In the genomic region with DNA sequence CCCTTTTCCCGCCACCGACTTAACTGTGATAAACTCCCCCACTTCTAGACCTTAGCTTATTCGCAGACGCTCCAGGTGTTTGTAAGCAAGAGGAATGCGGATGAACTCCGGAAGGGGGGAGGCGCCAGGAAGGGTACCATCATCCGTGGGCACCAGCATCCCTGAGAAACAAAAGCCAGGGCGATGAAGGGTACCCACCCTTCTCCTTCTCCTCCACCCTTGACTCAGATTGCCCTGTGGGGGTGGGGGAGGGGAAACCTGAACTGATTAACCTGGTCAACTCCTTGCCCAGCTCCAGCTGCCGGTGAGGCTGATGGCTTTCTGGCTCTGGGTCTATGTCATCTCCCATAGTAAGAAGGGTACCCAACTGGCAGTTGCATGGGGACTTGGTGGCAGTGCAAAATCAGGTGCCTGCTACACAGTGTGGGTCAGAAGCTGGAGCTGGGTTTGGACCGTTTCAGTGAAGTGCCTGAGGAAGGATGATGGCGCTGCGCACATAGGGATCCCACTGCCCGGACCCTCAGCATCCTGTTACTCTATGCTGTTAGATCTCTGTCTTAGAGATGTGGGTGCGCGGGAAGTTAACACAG, we compare ENCODE assay signal across 8 mouse cellular contexts.
DNase-seq lines count a peak whose midpoint lies in the region; ATAC-seq and TF ChIP-seq lines count a peak whose summit lies in the region.

No protein-coding gene starts in this region.

- H3K9me3 ChIP-seq in heart, embryonic 11.5 days (replicated peaks; ENCODE audit: control insufficient read depth, low read length) = no peaks in the 10 kb centered on the region
- H3K9me3 ChIP-seq in hindbrain, embryonic 13.5 days = no peaks in the 10 kb centered on the region
- H3K9me3 ChIP-seq in liver, embryonic 15.5 days (replicated peaks) = no peaks in the 10 kb centered on the region

- H3K9ac ChIP-seq in heart, embryonic 11.5 days (ENCODE audit: low read depth, low read length) = no peak overlapping the region
- peak overlapping the region; percentile 63 for H3K9ac ChIP-seq in hindbrain, embryonic 13.5 days
- no peak overlapping the region for H3K9ac ChIP-seq in liver, embryonic 15.5 days

- intact Hi-C loops in heart, postnatal 36 days (cut with DNase I) = no loop called here

- peaks cover 47% of the 10 kb centered on the region for H3K27me3 ChIP-seq in heart, embryonic 11.5 days (ENCODE audit: control insufficient read depth, insufficient read depth, low read length)
- H3K27me3 ChIP-seq in hindbrain, embryonic 13.5 days = peaks cover 28% of the 10 kb centered on the region
- peaks cover 95% of the 10 kb centered on the region for H3K27me3 ChIP-seq in liver, embryonic 15.5 days

- 8% methylated on average over 16 of the region's 16 CpGs for WGBS in heart, embryonic 11.5 days (ENCODE audit: insufficient replicate concordance)
- 4% methylated on average over 16 of the region's 16 CpGs for WGBS in hindbrain, embryonic 13.5 days
- 6% methylated on average over 16 of the region's 16 CpGs for WGBS in liver, embryonic 15.5 days (ENCODE audit: insufficient replicate concordance)

- peak overlapping the region; percentile 34 for H3K4me3 ChIP-seq in heart, embryonic 11.5 days (ENCODE audit: low read depth, low read length)
- H3K4me3 ChIP-seq in hindbrain, embryonic 13.5 days = peak overlapping the region; percentile 31
- H3K4me3 ChIP-seq in liver, embryonic 15.5 days (replicated peaks) = no peak overlapping the region

- H3K4me2 ChIP-seq in heart, embryonic 11.5 days = peak overlapping the region; percentile 79
- peak overlapping the region; percentile 53 for H3K4me2 ChIP-seq in hindbrain, embryonic 13.5 days
- H3K4me2 ChIP-seq in liver, embryonic 15.5 days = peak overlapping the region; percentile 37; the same call in 1 of the 2 replicates

- 0 out of 2 replicates have a peak, but pooled peaks have one; percentile 10 for TF ChIP-seq CTCF in brain, embryonic 14.5 days (IDR thresholded peaks at IDR 0.05; ENCODE audit: borderline replicate concordance, extremely low read depth, insufficient read depth, insufficient read length)

- H3K27ac ChIP-seq in heart, embryonic 11.5 days (ENCODE audit: low read depth, low read length) = no peak overlapping the region
- peak overlapping the region; percentile 97 for H3K27ac ChIP-seq in hindbrain, embryonic 13.5 days
- no peak overlapping the region for H3K27ac ChIP-seq in liver, embryonic 15.5 days (replicated peaks)

- ATAC-seq in heart, embryonic 11.5 days (replicated peaks; ENCODE audit: insufficient number of reproducible peaks, low FRiP score, low TSS enrichment) = no peak
- ATAC-seq in hindbrain, embryonic 13.5 days (ENCODE audit: low FRiP score) = peak; percentile 32; the same call in 1 of the 2 replicates
- ATAC-seq in liver, embryonic 15.5 days (ENCODE audit: insufficient read depth) = no peak

- no peak for DNase-seq in heart, postnatal 36 days
- peak; percentile 79 for DNase-seq in brain, embryonic 14.5 days (ENCODE audit: low read depth)
- DNase-seq in adrenal gland, adult 18-20 months (ENCODE audit: low spot score in 2 of 2) = no peak
- no peak for DNase-seq in thymus, postnatal 0 days (ENCODE audit: low spot score)
- DNase-seq in thymus, adult 18-20 months = no peak

- H3K4me1 ChIP-seq in heart, embryonic 11.5 days (ENCODE audit: control insufficient read depth, insufficient read depth, low read length) = peaks cover 15% of the 10 kb centered on the region
- H3K4me1 ChIP-seq in hindbrain, embryonic 13.5 days (replicated peaks) = peaks cover 65% of the 10 kb centered on the region
- peaks cover 17% of the 10 kb centered on the region for H3K4me1 ChIP-seq in liver, embryonic 15.5 days (replicated peaks)

- no peaks in the 10 kb centered on the region for H3K36me3 ChIP-seq in heart, embryonic 11.5 days (ENCODE audit: control insufficient read depth, insufficient read depth, low read length)
- no peaks in the 10 kb centered on the region for H3K36me3 ChIP-seq in hindbrain, embryonic 13.5 days
- no peaks in the 10 kb centered on the region for H3K36me3 ChIP-seq in liver, embryonic 15.5 days (replicated peaks)

- no peak for TF ChIP-seq POLR2A in brain, embryonic 14.5 days (IDR thresholded peaks at IDR 0.05; ENCODE audit: borderline replicate concordance, extremely low read depth, insufficient read depth, insufficient read length, poor library complexity, severe bottlenecking)
